Mouse (Mus musculus) mature B cell (primary cell): ENCODE results near the gene Phlpp1.

Experiments
- in situ Hi-C: fragments of 300-500 bp; cut with MboI; formaldehyde crosslinking; loops from 2 replicates; pipeline ENCODE4 v1.14.3; 2019

Phlpp1 gene

DNA sequence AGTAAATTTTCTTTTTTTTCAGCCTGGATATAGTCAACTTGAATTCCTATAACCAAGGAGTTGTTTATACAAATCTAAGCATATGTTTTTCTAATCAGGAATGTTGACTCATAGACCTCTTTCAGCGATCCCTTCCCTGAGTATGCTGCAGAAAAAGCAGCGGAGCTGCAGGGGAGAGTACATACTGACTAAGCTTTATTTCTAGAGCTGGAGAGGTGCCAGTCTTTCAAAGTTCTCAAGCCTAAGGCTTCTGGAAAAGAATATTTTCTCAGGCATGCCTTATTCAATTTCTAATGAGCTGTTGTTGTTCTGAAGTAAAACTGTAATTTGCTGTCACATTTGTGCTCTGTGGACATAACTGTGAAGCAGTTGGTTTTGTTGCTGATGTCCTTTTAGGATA lies 70.6 kb downstream of the Phlpp1 start:
- in situ Hi-C loops: no loop called here

DNA sequence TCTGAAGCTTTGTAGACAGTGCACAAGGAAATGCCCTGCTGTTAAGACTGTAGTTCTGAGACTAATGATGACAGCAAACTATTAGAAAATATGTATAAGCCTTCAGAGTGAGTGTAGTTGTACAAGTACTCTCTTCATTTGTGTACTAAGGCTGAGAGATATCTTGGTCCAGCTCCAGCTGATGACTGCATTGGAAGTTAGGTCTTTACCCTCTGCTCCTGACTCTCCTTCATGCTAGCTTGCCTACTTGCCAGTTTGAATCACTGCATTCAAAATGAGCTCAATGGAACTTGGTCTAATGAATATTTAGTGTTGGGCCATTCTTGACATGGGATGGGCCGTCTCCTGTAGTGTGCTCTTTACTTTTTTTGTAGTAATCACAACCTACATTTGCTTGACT lies 71.8 kb downstream of the Phlpp1 start:
- in situ Hi-C loops: no loop called here

DNA sequence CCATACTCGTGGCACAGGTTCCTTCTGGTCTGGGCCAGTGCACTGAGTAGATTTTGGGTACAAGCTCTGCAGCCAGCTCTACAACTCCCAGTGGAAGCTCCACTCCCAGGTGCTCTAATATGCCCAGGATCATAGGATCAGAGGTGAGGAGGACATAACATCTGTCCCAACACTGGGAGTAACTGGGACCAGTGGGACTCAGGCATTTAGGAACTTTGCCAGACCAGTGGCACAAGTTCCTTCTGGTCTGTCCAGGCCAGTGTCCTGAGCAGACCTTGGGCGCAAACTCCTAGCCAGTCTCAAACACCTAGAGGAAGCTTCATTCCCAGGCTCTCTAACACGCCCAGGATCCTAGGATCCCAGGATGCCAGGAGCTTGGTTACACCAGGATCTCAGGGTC lies 72.7 kb downstream of the Phlpp1 start:
- in situ Hi-C loops: no loop called here

DNA sequence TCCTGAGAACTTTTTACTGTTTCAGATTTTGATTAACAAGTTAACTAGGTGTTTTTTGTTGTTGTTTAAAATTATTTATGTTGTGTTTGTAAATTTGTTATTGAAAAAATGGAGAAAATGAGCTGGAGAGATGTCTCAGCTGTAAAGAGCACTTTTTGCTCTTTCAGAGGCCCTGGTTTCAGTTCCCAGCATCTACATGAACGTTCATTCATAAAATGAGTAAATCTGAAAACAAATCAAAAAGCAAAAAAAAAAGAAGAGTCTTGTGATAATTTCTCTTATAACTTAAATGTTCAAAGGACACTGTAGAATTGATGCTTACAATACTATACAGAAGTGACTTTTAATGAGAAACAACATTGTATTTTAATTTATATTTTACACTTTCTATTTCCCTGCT lies 82.5 kb downstream of the Phlpp1 start:
- in situ Hi-C loops: no loop called here

DNA sequence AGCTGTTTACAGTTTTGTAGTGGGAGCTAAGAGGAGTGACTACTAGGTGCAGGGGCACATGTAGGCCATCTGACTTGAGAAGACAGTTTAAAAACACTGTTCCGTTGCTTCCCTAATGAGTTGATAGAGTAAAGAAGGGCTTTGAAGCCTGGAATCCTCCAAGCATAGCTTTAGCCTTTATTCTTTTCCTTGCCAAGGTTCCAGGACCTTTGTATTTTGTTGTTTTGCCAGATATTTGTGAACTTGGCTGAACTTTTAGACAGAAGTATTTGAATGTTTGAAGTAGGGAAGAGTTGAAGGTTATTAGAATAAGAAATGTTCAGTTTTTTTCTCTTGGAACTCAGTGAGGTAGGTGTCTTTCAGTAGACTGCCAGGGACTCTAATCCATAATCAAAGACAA lies 85.6 kb downstream of the Phlpp1 start:
- in situ Hi-C loops: no loop called here

DNA sequence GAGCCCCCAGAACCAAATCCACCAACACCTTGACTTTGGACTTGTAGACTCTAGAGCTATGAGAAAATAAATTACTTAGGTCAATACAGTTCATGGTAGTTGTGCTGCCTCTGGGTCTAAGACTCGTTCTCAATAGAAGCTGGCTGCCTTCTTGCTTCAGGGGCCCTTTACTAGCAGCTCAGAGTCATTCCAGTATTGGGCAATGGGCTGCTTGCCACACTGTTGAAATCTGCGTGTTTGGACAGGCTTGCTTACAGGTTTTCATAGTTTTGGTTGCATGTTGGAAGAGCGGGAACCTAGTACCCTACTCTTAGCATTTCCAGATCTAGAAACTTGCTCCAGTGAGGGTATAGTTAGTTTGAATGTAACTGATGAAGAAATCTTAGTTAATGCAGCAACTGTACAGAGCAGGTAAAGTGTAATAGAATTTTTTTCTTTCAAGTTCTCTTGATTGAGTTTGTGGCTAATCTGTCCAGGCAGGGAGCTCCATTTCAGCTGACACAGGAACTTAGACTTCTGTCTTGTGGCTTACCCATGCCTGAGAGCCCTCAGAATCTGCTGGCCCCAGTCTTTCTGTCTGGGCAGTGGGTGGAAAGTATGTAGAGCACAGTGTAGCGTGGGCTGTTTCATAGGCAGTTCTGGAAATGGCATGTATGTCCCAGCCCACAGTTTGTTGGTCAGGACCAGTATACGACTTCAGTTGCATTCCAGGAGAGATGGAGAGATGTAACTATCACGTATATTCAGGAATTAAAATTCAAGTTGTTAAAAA lies 96.7 kb downstream of the Phlpp1 start:
- in situ Hi-C loops: no loop called here

DNA sequence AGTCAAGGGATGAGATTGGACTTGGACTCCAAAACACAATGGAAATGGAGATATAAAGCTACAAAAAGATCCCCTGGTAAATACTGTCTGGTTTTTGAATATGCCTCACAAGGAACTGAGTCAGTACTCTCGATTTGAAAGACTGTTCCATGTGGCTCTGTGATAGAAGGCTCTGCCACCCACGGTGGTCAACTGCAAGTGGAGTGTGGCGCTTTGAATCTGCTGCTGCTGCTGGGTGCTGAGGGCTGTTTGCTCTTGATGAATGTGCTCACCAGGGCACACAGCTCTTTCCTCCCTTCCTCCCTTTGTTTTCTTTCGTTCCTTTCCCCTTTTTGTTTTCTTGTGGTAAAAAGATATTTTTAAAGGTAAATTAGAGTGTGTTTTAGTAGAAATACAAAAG lies 97.8 kb downstream of the Phlpp1 start:
- in situ Hi-C loops: no loop called here

DNA sequence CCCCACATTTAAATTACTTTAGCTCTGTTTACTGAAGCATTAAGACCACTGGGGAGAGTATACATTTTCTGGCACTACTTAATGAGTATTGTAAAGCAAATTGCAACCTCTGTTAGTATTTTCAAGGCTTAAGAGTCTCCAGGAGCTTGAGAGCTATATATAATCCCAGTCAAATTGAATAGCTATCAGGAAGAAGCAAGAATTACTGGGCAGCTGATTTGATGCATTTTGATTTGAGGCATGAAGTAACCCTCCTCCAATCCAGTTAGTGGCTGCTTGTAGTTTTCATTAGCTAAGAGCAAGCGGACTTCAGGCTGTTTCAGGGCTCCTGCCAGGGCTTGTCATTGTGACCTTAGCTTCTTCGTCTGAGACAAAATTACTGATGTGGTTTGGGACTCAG lies 101.4 kb downstream of the Phlpp1 start:
- in situ Hi-C loops: no loop called here

DNA sequence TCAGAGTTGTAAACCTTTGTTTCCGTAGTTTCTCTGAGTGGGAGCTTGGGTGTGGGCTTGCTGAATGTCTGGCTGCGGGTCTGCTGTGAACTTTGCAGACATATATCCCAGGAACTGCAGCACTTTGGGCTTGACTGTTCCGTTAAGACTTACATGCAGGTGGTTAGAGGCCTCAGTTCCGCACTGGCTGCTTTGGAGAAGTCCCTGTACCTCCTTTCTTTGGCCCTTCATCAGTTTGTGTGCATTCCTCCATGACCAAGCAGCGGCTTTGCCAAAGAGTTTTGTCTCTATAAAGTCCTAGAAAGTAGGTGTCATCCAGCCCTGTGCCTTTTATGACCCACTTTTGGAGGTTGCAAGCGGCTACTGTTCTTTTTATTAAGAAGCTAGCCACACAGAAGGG lies 102.2 kb downstream of the Phlpp1 start:
- in situ Hi-C loops: no loop called here

DNA sequence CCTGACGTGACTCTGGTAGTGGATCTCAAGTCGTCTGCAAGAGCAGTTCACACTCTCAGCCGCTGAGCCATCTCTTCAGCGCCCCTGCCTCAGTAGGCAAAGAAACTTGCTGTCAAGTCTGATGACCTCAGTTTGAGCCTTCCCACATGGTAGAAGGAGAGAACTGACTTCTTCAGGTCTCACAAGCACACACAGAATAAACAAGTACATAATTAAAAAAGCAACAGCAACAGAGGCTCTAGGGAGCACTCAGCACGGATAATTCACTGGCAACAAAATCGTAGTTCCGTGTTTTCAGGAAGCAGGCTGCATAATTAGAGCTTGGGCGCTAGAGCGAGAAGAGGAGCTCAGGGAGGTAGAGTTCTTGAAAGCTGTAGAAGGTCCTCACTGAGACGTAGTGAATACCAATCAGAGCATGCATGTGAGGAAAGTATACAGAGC lies 103.0 kb downstream of the Phlpp1 start:
- in situ Hi-C loops: no loop called here

DNA sequence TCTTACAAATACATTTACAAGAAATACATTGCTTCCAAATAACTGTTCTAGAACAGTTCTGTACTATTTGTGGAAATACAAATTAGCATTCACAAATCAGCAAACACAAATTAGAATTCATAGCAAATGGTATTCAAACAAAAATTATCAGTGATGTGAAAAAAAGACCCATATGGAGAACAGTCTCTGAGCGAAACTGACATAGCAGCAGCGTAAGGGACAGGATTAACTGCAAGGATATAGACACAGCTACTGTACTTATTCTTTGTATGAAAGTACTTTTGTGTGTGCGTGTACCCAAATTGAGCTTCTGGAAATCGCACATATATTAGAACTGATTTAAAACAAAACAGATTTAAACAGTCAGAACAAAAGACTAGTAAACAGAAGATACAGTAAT lies 103.6 kb downstream of the Phlpp1 start:
- in situ Hi-C loops: no loop called here

DNA sequence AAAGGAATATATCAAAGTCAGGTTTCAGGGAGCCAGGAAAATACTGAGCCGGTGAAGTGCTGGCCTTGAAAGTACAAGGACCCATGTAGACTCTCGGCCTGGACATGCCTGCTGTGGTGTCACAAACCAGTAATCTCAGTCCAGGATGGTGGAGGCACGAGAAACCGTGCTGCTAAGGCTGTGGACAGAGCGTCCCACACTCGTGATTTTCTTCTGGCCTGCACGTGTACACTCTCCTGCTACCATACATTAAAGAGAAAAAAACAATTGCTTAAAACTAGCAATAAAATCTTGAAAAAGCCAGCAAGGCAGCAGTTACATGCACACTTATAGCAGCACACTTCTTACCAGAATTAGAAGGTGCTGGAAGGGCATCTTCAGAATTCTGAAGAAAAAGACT lies 104.2 kb downstream of the Phlpp1 start:
- in situ Hi-C loops: no loop called here

DNA sequence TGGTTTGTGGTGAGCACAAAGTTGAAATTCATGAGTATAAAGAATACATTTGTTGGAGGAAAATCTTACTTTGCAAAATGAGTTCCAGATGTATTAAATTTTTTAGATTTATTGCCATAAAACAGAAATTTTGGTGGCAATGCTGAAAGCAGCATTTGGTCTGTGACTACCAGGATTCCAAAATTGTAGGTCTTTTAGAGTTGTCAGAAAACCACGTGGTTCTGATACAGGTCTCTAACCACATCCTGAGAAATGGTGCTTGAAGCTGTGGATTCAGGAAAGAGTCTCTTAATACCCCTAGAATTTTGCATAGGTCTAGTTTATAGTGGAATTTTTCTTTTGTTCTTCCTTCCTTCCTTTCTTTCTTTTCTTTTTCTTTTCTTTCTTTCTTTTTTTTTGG lies 105.3 kb downstream of the Phlpp1 start:
- in situ Hi-C loops: no loop called here

DNA sequence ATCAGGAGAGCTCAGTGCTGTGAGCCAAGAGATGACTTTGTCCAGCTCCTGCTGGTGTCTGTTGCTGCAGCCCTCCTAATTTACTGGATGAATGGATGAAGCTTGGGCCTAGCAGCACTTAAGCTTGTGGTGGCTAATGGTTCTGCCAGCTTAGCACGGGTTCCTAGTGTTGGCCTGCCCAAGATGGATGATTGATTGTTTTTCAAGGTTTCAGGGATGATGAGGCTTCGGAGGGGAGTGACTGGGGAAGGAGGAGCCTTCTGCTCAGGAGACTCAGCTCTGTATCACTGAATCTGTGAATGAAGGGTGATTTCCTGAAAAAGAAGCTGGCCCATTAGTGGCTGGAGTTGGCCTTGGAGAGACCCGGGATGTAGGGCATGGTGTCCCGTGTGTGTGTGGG lies 105.7 kb downstream of the Phlpp1 start:
- in situ Hi-C loops: no loop called here

DNA sequence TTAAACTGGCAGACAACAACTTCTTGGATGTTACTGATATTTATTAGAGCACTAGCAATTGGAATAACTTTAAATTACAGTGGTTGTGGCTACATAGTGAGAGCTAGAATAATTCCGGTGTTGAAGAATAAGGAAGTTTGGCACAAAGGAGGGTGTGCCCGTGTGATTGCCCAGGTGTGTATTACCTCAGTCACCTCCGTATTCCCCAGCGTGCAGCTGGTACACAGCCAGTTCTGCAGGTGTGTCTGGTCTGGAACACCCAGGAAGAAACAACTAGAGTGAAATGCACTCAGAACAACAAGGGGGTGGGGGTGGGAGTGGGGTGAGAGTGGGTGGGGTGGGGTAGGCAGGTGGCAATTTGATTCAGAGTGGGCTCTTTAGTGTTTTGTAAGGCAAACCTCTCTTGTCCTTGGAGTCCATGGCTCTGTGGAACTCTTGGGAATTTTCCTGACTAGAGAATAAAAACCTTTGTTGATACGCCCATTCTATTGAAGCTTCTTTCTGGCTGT lies 107.1 kb downstream of the Phlpp1 start:
- in situ Hi-C loops: no loop called here

DNA sequence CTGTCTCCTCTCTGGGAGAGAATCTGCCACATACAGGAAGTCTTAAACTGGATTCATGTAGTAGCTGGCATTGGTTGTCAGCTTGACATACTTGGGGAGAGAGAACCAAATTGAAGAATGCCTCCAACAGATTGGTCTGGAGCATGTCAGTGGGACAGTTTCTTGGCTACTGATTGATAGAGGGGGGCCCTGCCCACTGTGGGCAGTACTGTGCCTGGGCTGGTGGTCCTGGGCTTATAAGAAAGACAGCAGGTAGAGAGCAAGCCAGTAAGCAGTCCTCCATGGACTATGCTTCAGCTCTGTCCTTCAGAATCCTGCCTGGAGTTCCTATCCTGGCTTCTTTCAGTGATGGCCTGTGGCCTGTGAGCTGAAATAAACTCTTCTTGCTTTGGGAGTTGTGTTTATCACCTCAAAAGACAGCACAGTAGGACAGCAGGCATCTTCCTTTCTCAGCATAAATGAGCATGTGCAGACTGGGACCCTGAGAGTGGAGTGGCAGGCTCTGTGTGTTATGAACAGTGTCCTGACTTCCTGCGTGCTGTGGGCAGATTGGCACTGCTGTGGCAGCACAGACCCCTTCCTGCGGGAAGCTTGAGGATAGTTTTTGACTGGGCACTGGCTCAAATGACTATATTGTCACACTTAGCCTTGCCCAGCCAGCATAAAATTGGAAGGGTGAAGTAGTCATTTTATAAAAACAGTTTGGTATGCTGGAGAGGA lies 108.0 kb downstream of the Phlpp1 start:
- in situ Hi-C loops: no loop called here

DNA sequence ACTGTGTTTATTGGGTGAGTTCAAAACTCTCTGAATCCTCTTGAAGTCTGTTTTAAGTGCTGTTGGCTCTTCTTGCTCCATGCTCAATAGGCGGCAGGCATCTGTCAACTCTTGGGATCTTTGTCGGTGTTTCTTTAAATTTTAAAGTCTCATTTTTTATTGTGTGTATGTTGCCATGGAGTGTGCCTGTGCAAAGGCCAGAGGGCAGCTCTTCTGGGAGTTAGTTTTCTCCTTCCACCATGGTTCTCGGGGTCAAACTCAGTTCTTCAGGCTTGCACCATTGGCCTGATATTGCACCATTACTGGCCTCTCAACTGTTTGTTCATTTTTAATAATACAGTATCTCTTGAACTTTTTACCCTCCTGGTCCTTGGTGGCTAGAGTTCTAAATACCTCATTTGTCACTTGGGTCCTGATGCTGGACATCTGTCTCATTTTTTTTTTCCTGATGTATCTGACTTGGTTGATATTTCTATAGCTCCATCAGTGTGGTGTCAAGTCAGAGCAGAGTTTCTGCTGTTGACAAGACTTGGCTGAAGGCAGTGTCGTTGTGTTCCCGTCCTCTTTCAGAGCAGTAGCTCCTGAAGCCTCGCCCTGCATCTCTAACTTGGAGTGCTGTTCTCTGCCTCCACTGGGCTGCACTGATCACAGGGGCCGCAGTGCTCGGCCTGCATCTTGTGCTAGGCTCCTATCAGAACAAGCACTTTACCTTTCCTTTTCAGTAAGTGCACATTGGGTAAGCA lies 108.8 kb downstream of the Phlpp1 start:
- in situ Hi-C loops: no loop called here

DNA sequence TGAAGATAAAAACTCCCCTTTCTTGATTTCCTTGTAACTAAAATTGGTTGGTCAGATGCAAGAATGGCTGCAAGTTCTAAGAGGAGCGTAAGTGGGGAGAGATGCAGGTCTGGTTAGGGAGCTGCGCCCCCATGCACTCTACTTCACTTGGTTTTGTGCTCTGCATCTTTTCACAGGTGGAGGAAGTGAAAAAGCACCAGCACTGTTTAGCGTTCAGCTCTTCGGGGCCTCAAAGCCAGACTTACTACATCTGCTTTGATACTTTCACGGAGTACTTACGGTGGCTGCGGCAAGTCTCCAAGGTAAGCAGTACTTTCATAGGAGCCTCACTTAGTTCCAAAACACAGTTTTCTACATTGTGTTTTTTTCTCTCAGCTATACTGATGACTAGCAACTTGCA lies 115.3 kb downstream of the Phlpp1 start:
- in situ Hi-C loops: no loop called here

DNA sequence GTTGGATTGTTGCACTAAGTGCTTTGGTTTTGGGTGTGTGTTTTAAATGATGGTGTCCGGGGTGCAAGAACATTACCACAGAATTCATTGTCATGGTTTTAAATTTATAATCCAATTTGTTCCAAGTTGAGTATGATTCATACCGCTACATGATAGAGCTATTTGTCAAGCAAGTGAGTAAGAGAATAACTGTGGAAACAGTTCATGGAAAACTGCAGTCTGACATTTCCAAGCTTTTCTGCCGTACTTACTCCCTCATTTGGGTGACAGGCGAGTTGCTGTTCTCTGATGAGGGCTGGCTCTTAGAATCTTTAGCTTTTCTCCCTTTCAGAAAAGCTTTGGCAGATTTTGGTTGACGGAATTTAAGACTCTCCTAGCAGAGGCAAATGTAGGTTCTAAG lies 117.5 kb downstream of the Phlpp1 start:
- in situ Hi-C loops: no loop called here

DNA sequence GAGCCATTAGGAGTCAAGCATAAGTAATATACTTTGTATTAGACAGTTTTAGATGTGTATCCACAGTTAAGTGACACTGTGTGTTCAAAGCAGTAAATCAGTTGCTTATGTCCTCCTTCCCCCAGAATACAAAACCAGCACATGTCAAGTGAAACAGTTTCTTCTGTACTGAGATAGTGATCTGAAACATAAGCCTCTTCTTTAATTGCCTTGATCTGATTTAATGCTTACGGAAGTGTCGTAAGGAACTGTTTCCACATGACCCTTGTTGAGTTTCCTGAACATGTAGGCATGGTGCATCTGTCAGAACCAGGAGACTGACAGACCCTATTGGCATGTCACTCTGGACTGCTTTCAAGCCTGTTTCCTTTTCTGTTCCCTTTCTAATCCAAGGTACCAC lies 118.0 kb downstream of the Phlpp1 start:
- in situ Hi-C loops: no loop called here

DNA sequence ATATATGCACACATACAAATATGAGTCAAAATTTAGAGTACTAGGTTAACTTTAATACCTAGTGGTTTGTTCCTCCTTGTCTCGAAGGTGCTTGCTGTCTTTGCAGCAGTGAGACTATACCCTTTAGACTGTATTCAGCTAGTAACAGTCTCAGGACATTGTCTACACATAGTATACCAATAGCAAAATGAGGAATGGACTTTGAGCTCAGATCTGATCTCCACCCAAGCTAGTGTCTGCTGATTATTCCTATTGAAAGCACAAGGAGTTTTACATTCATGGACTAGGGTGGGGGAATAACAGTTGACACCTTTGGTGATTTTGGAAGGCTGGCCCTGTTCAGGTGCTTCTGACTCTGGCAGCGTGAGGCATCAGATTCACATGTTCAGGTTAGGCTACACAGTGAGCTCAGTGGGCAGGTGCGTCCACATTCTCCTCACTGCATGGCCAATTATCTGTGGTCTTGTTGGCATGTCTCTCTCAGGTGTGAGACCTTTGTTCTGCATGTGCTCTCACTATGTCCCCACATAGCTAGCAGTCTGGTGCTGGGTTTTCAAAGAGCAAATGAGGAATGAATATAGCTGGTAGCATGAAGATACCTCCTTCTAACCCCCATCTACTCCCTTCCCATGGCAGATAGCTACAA lies 138.0 kb downstream of the Phlpp1 start:
- in situ Hi-C loops: no loop called here

DNA sequence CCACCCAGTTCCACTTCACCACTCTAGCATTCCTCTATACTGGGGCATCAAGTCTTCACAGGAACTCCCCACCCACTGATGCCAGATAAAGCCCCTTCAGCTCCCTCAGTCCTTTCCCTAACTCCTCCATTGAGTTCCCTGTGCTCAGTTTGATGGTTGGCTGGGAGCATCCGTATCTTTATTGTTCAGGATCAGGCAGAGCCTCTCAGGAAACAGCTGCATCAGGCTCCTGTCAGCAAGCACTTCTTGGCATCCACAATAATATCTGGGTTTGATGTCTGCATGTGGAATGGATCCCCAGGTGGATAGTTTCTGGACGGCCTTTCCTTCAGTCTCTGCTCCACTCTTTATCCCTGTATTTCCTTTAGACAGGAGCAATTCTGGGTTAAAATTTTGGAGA lies 138.7 kb downstream of the Phlpp1 start:
- in situ Hi-C loops: no loop called here
